Mouse (Mus musculus) neural tube, embryonic 12.5 days (tissue): ENCODE measurements around the gene Ddah2. TPM values are rescaled to one million over a fixed set of nuclear protein-coding genes. Genes with fewer than 3 reads are reported as not detected.

Experiments
- ATAC-seq: fragments of 200-750 bp; cut with Nextera tagmentation; 2 replicates; pipeline ENCODE4 v1.8.0; 2017; ENCODE audit warnings: low read depth, mild to moderate bottlenecking, moderate TSS enrichment, moderate library complexity; ENCODE audit not compliant: low FRiP score
- H3K27ac ChIP-seq: fragments of 300-500 bp; sonication (generic); 2 replicates; pipeline ENCODE4 v1.5.1; 2016
- H3K27me3 ChIP-seq: fragments of 300-500 bp; sonication (generic); replicated peaks from 2 replicates; pipeline ENCODE4 v1.6.1; 2016; ENCODE audit warnings: mild to moderate bottlenecking
- H3K36me3 ChIP-seq: fragments of 300-500 bp; sonication (generic); 2 replicates; pipeline ENCODE4 v1.6.1; 2016; ENCODE audit warnings: mild to moderate bottlenecking
- H3K4me1 ChIP-seq: fragments of 300-500 bp; sonication (generic); 2 replicates; pipeline ENCODE4 v1.6.1; 2016
- H3K4me2 ChIP-seq: fragments of 300-500 bp; sonication (generic); replicated peaks from 2 replicates; pipeline ENCODE4 v1.6.1; 2016; ENCODE audit warnings: mild to moderate bottlenecking
- H3K4me3 ChIP-seq: fragments of 300-500 bp; sonication (generic); 2 replicates; pipeline ENCODE4 v1.5.1; 2016
- H3K9ac ChIP-seq: fragments of 300-500 bp; sonication (generic); 2 replicates; pipeline ENCODE4 v1.6.1; 2016; ENCODE audit warnings: mild to moderate bottlenecking
- H3K9me3 ChIP-seq: fragments of 300-500 bp; sonication (generic); 2 replicates; pipeline ENCODE4 v1.6.1; 2016; ENCODE audit warnings: mild to moderate bottlenecking
- WGBS: fragments of 180-500 bp; shearing (Covaris S2); methylation state at CpG from one replicate; pipeline ENCODE4 v1.1.7; 2016; 5-methylcytosine and 5-hydroxymethylcytosine counted together
- polyA plus RNA-seq: library from polyadenylated mRNA; unstranded; fragments of >200 nt; fragmentation: Nextera tagmentation; extraction: Ambion mirVana; gene quantifications from 2 replicates; pipeline ENCODE4 v1.2.1, GENCODE M21; 2016

Gene Ddah2
- polyA plus RNA-seq, 1 experiment from 2014 or later = 591 TPM

GRCm38 (mm10) chr17:35060737-35061297 is 2.0 kb downstream of the Ddah2 start:
- WGBS = 57% methylated on average over 22 of the region's 22 CpGs
- Histone ChIP-seq H3K4me2 (peak overlapping the region; percentile 94), H3K9ac (peak overlapping the region; percentile 86; the same call in 1 of the 2 replicates), H3K4me1 (peaks cover 36% of the 10 kb centered on the region), H3K9me3 (no peaks in the 10 kb centered on the region), H3K36me3 (peaks cover 39% of the 10 kb centered on the region), H3K4me3 (peak overlapping the region; percentile 80; the same call in 1 of the 2 replicates), H3K27me3 (peaks cover 11% of the 10 kb centered on the region), H3K27ac (no peak overlapping the region)
- ATAC-seq = no peak

GRCm38 (mm10) chr17:35061299-35061698 is 2.5 kb downstream of the Ddah2 start:
- no peaks in the 10 kb centered on the region for H3K9me3 ChIP-seq
- 85% methylated on average over 8 of the region's 8 CpGs for WGBS
- no peak overlapping the region for H3K4me3 ChIP-seq
- peak overlapping the region; percentile 94 for H3K4me2 ChIP-seq
- peaks cover 37% of the 10 kb centered on the region for H3K4me1 ChIP-seq
- peaks cover 16% of the 10 kb centered on the region for H3K27me3 ChIP-seq
- ATAC-seq = no peak
- H3K27ac ChIP-seq = no peak overlapping the region
- peaks cover 35% of the 10 kb centered on the region for H3K36me3 ChIP-seq
- H3K9ac ChIP-seq = no peak overlapping the region; the same call in 1 of the 2 replicates

GRCm38 (mm10) chr17:35063466-35063865 is 4.6 kb downstream of the Ddah2 start:
- H3K27me3 ChIP-seq = peaks cover 26% of the 10 kb centered on the region
- peaks cover 34% of the 10 kb centered on the region for H3K4me1 ChIP-seq
- 82% methylated on average over 3 of the region's 3 CpGs for WGBS

GRCm38 (mm10) chr17:35064378-35064877 is 5.6 kb downstream of the Ddah2 start:
- no peak overlapping the region for H3K9ac ChIP-seq
- H3K27me3 ChIP-seq = peaks cover 26% of the 10 kb centered on the region
- H3K4me3 ChIP-seq = peak overlapping the region; percentile 26; the same call in 1 of the 2 replicates
- H3K4me1 ChIP-seq = peaks cover 31% of the 10 kb centered on the region
- ATAC-seq = no peak
- H3K4me2 ChIP-seq = peak overlapping the region; percentile 61
- no peaks in the 10 kb centered on the region for H3K9me3 ChIP-seq
- H3K36me3 ChIP-seq = peaks cover 27% of the 10 kb centered on the region
- 32% methylated on average over 10 of the region's 10 CpGs for WGBS
- H3K27ac ChIP-seq = no peak overlapping the region

More at GRCm38 (mm10) chr17:35063466-35063865, 4.6 kb downstream of the Ddah2 start:
- no peak for ATAC-seq
- H3K27ac ChIP-seq = no peak overlapping the region
- H3K36me3 ChIP-seq = peaks cover 27% of the 10 kb centered on the region
- H3K9me3 ChIP-seq = no peaks in the 10 kb centered on the region
- no peak overlapping the region for H3K4me3 ChIP-seq
- no peak overlapping the region for H3K4me2 ChIP-seq
- H3K9ac ChIP-seq = no peak overlapping the region

GRCm38 (mm10) chr17:35064951-35065947 is 6.4 kb downstream of the Ddah2 start, which contains the start of gene Ly6g6c:
Gene Ly6g6c, plus strand, starts transcription at chr17:35065388.
- no peak for ATAC-seq
- peaks cover 26% of the 10 kb centered on the region for H3K27me3 ChIP-seq
- no peaks in the 10 kb centered on the region for H3K9me3 ChIP-seq
- peaks cover 27% of the 10 kb centered on the region for H3K36me3 ChIP-seq
- WGBS = 2% methylated on average over 48 of the region's 48 CpGs
- H3K4me2 ChIP-seq = peak within 1 kb of the TSS; percentile 61
- H3K9ac ChIP-seq = peak within 1 kb of the TSS; percentile 40; the same call in 1 of the 2 replicates
- peak within 1 kb of the TSS; percentile 26 for H3K4me3 ChIP-seq
- no peak within 1 kb of the TSS for H3K27ac ChIP-seq
- peaks cover 24% of the 10 kb centered on the region for H3K4me1 ChIP-seq

- H3K4me3 ChIP-seq = peak within 1 kb of the TSS; percentile 26
- peak within 1 kb of the TSS; percentile 61 for H3K4me2 ChIP-seq
- H3K9me3 ChIP-seq = no peaks in the 10 kb centered on the region
- H3K9ac ChIP-seq = peak within 1 kb of the TSS; percentile 40; the same call in 1 of the 2 replicates
- H3K36me3 ChIP-seq = peaks cover 21% of the 10 kb centered on the region
- H3K27me3 ChIP-seq = peaks cover 26% of the 10 kb centered on the region
- H3K4me1 ChIP-seq = peaks cover 16% of the 10 kb centered on the region
- WGBS = 49% methylated on average over 10 of the region's 10 CpGs
- H3K27ac ChIP-seq = no peak within 1 kb of the TSS
- ATAC-seq = no peak
These were observed 7.2 kb downstream of the Ddah2 start, which contains the start of gene Mpig6b for GRCm38 (mm10) chr17:35066084-35066483. Gene Mpig6b, minus strand, starts transcription at chr17:35066184.

- H3K4me3 ChIP-seq = no peak overlapping the region
- no peak for ATAC-seq
- no peak overlapping the region for H3K4me2 ChIP-seq
- peaks cover 26% of the 10 kb centered on the region for H3K27me3 ChIP-seq
- peaks cover 1% of the 10 kb centered on the region; the same call in 1 of the 2 replicates for H3K36me3 ChIP-seq
- H3K9ac ChIP-seq = no peak overlapping the region
- H3K9me3 ChIP-seq = no peaks in the 10 kb centered on the region
- H3K27ac ChIP-seq = no peak overlapping the region
- WGBS = 87% methylated on average over 17 of the region's 17 CpGs
- H3K4me1 ChIP-seq = peaks cover 16% of the 10 kb centered on the region
These were observed 9.5 kb downstream of the Ddah2 start for GRCm38 (mm10) chr17:35068213-35068914.

GRCm38 (mm10) chr17:35070556-35071229 is 11.9 kb downstream of the Ddah2 start:
- Histone ChIP-seq H3K27ac (no peak overlapping the region), H3K4me3 (no peak overlapping the region), H3K27me3 (peaks cover 16% of the 10 kb centered on the region), H3K4me2 (no peak overlapping the region), H3K9ac (no peak overlapping the region), H3K4me1 (peaks cover 2% of the 10 kb centered on the region; the same call in 1 of the 2 replicates), H3K9me3 (no peaks in the 10 kb centered on the region), H3K36me3 (no peaks in the 10 kb centered on the region)
- no peak for ATAC-seq
- WGBS = 58% methylated on average over 6 of the region's 6 CpGs

GRCm38 (mm10) chr17:35071454-35071853 is 12.6 kb downstream of the Ddah2 start:
- no peak for ATAC-seq
- H3K4me1 ChIP-seq = 0 out of 2 replicates have a peak, but pooled peaks cover 1% of the 10 kb centered on the region
- no peak overlapping the region for H3K27ac ChIP-seq
- no peak overlapping the region for H3K4me2 ChIP-seq
- no peaks in the 10 kb centered on the region for H3K9me3 ChIP-seq
- H3K36me3 ChIP-seq = no peaks in the 10 kb centered on the region
- no peak overlapping the region for H3K4me3 ChIP-seq
- peaks cover 11% of the 10 kb centered on the region for H3K27me3 ChIP-seq
- no peak overlapping the region for H3K9ac ChIP-seq
- 74% methylated on average over 9 of the region's 9 CpGs for WGBS

GRCm38 (mm10) chr17:35074097-35074496 is 15.3 kb downstream of the Ddah2 start:
- ATAC-seq = no peak
- H3K27me3 ChIP-seq = 0 out of 2 replicates have a peak, but pooled peaks cover 2% of the 10 kb centered on the region
- H3K27ac ChIP-seq = no peak overlapping the region
- no peaks in the 10 kb centered on the region for H3K36me3 ChIP-seq
- no peak overlapping the region for H3K9ac ChIP-seq
- no peak overlapping the region for H3K4me3 ChIP-seq
- peaks cover 18% of the 10 kb centered on the region for H3K4me1 ChIP-seq
- no peak overlapping the region for H3K4me2 ChIP-seq
- no peaks in the 10 kb centered on the region for H3K9me3 ChIP-seq
- 44% methylated on average over 17 of the region's 17 CpGs for WGBS
